Mouse (Mus musculus): ENCODE results near the gene Rcc1l. TPM values are rescaled to one million over a fixed set of nuclear protein-coding genes. Genes with fewer than 3 reads are reported as not detected.

Rcc1l gene
- polyA plus RNA-seq (2015; fragmentation: Nextera tagmentation; extraction: Ambion mirVana), result 20.3 and 21.6 TPM in 2 replicates

GRCm38 (mm10) chr5:134176169-134176881 is at the start of gene Rcc1l:
Gene Rcc1l, minus strand, starts transcription at chr5:134176774.
- H3K4me3 ChIP-seq (replicated peaks), result peak within 1 kb of the TSS; percentile 71
- peak within 1 kb of the TSS; percentile 68 for H3K9ac ChIP-seq (replicated peaks)
- peak within 1 kb of the TSS; percentile 87 for H3K4me2 ChIP-seq
- peaks cover 28% of the 10 kb centered on the region for H3K4me1 ChIP-seq
- WGBS, result under 1% methylated on average over 70 of the region's 72 CpGs
- ATAC-seq (ENCODE audit: low FRiP score), result peak; percentile 90
- H3K36me3 ChIP-seq, result peaks cover 3% of the 10 kb centered on the region; the same call in 1 of the 2 replicates
- no peaks in the 10 kb centered on the region for H3K9me3 ChIP-seq (replicated peaks)
- H3K27me3 ChIP-seq (replicated peaks), result no peaks in the 10 kb centered on the region
- peak within 1 kb of the TSS; percentile 81 for H3K27ac ChIP-seq (replicated peaks)

DNA sequence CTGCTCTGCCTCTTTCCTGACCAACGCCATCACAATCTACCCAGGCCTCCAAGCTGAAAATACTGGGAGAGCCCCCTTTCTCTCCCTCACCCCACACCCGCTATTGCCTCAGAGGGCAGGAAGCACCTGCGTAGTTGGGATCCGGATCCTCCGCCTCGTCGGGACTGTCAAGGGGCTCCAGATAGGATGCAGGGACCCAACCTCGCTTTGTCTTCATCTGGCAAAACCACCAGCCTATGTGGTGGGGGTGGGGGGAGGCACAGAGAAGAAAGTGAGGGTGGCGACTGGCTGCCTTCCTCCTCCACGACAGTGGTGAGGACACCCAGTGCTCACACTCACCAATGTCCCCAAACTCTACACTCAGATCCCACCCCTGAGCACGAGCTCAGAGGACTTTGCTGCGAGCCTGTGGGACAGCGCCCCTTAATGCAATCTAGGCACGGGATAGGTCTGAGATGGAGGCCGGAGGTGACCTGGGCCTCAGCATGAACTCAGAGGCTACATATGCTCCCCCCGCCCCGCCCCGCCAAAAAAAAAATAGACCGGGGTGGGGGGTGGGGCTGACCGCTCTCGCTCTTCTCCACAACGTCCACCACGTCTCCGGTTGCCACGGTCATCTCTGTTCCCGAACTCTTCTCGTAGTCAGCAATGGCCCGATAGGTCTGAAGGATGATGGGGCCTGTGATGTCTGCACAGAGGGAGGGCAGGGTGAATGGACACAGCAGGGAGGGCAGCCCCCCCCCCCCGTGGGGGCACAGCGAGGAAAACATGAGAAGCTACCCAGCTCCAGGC is 48.7 kb upstream of the Rcc1l start:
- no peaks in the 10 kb centered on the region for H3K36me3 ChIP-seq
- no peaks in the 10 kb centered on the region; the same call in none of the 2 replicates for H3K27me3 ChIP-seq (replicated peaks)
- H3K4me1 ChIP-seq, result peaks cover 10% of the 10 kb centered on the region
- H3K4me2 ChIP-seq, result no peak overlapping the region
- no peak for ATAC-seq (ENCODE audit: low FRiP score)
- no peak overlapping the region for H3K4me3 ChIP-seq (replicated peaks)
- H3K9me3 ChIP-seq (replicated peaks), result no peaks in the 10 kb centered on the region
- no peak overlapping the region for H3K27ac ChIP-seq (replicated peaks)
- 83% methylated on average over 30 of the region's 30 CpGs for WGBS
- no peak overlapping the region for H3K9ac ChIP-seq (replicated peaks)

GRCm38 (mm10) chr5:134221708-134222150 is 45.2 kb upstream of the Rcc1l start:
- H3K9ac ChIP-seq (replicated peaks), result peak overlapping the region; percentile 41
- peaks cover 13% of the 10 kb centered on the region for H3K4me1 ChIP-seq
- WGBS, result 2% methylated on average over 36 of the region's 36 CpGs
- H3K36me3 ChIP-seq, result peaks cover 7% of the 10 kb centered on the region
- H3K27me3 ChIP-seq (replicated peaks), result no peaks in the 10 kb centered on the region; the same call in none of the 2 replicates
- H3K9me3 ChIP-seq (replicated peaks), result no peaks in the 10 kb centered on the region
- peak overlapping the region; percentile 63 for H3K4me2 ChIP-seq
- peak overlapping the region; percentile 29 for H3K4me3 ChIP-seq (replicated peaks)
- no peak overlapping the region for H3K27ac ChIP-seq (replicated peaks)
- ATAC-seq (ENCODE audit: low FRiP score), result no peak

DNA sequence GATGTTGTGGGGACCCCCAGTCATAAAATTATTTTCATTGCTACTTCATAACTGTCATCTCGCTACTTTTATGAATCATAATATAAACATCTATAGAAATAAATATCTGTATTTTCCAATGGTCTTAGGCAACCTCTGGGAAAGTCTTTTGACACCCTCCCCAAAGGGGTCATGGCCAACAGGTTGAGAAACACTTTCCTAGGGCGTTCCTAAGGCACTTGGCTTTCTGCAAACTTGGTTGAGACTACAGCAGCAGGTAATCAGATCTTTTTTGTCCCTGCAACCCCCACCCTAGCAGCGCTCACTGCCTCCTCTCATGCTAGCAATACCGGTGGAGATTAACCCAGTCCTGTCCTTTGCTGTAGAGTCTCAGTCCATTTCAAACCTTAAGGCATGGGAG is 44.7 kb upstream of the Rcc1l start:
- Histone ChIP-seq H3K27ac (replicated peaks) (no peak overlapping the region), H3K4me1 (peaks cover 13% of the 10 kb centered on the region), H3K36me3 (peaks cover 12% of the 10 kb centered on the region), H3K9ac (replicated peaks) (no peak overlapping the region), H3K9me3 (replicated peaks) (no peaks in the 10 kb centered on the region), H3K4me3 (replicated peaks) (peak overlapping the region; percentile 29; the same call in 1 of the 2 replicates), H3K27me3 (replicated peaks) (no peaks in the 10 kb centered on the region; the same call in none of the 2 replicates), H3K4me2 (peak overlapping the region; percentile 63)
- no peak for ATAC-seq (ENCODE audit: low FRiP score)
- WGBS, result 49% methylated on average over 4 of the region's 4 CpGs

- no peak overlapping the region for H3K27ac ChIP-seq (replicated peaks)
Observed at GRCm38 (mm10) chr5:134217900-134218299, 41.3 kb upstream of the Rcc1l start.

DNA sequence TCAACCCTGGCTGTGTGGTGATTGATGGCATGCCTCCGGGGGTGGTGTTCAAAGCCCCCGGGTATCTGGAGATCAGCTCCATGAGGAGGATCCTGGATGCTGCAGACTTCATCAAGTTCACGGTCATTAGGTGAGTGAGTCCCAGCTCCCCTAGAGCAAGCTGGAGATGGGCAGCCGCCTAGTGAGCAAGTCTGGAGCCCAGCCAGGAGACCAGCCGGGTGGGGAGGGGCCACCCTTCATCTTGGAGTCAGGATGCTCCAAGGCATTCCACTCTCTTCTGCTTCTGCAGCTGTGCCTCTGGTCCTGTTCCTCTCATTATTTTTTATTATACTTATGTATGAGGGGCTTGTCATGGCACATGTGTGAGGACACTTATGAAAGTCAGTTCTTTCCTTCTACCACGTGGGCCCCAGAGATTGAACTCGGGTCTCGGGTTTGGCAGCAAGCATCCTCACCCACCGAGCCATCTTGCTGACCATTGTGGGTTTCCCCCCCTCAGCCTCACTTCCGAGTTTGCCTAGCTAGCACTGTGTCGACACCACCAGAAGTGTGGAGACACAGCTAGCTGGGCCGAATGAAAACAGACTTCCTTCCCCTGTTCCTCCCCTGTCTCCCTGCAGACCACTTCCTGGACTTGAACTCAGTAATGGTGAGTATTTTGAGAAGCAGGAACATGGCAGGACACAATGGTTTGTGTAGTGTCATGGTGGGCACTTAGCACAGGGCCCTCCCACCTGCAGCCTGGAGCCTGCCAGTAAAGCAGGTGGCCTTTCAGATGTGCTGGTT is 37.6 kb upstream of the Rcc1l start:
- Histone ChIP-seq H3K27me3 (replicated peaks) (no peaks in the 10 kb centered on the region), H3K27ac (replicated peaks) (no peak overlapping the region), H3K4me3 (replicated peaks) (no peak overlapping the region), H3K4me1 (peaks cover 3% of the 10 kb centered on the region; the same call in 1 of the 2 replicates), H3K9ac (replicated peaks) (no peak overlapping the region), H3K36me3 (peaks cover 32% of the 10 kb centered on the region), H3K9me3 (replicated peaks) (no peaks in the 10 kb centered on the region), H3K4me2 (no peak overlapping the region)
- 59% methylated on average over 12 of the region's 12 CpGs for WGBS
- ATAC-seq (ENCODE audit: low FRiP score), result no peak

More at GRCm38 (mm10) chr5:134217900-134218299, 41.3 kb upstream of the Rcc1l start:
- H3K27me3 ChIP-seq (replicated peaks), result no peaks in the 10 kb centered on the region; the same call in none of the 2 replicates
- no peaks in the 10 kb centered on the region for H3K9me3 ChIP-seq (replicated peaks)
- WGBS, result 95% methylated on average over 7 of the region's 7 CpGs
- no peak overlapping the region for H3K9ac ChIP-seq (replicated peaks)
- H3K4me1 ChIP-seq, result peaks cover 13% of the 10 kb centered on the region
- peaks cover 23% of the 10 kb centered on the region for H3K36me3 ChIP-seq
- ATAC-seq (ENCODE audit: low FRiP score), result no peak
- no peak overlapping the region for H3K4me2 ChIP-seq
- H3K4me3 ChIP-seq (replicated peaks), result no peak overlapping the region

- Histone ChIP-seq H3K4me3 (replicated peaks) (no peak overlapping the region), H3K4me2 (no peak overlapping the region), H3K9ac (replicated peaks) (no peak overlapping the region), H3K36me3 (peaks cover 23% of the 10 kb centered on the region), H3K4me1 (no peaks in the 10 kb centered on the region), H3K9me3 (replicated peaks) (no peaks in the 10 kb centered on the region), H3K27me3 (replicated peaks) (no peaks in the 10 kb centered on the region), H3K27ac (replicated peaks) (no peak overlapping the region)
- ATAC-seq (ENCODE audit: low FRiP score), result no peak
- 68% methylated on average over 11 of the region's 11 CpGs for WGBS
Observed at GRCm38 (mm10) chr5:134209931-134210554, 33.5 kb upstream of the Rcc1l start.

- H3K4me3 ChIP-seq (replicated peaks), result no peak overlapping the region
- no peak for ATAC-seq (ENCODE audit: low FRiP score)
- H3K4me2 ChIP-seq, result no peak overlapping the region
- H3K9ac ChIP-seq (replicated peaks), result no peak overlapping the region
- H3K9me3 ChIP-seq (replicated peaks), result no peaks in the 10 kb centered on the region
- H3K36me3 ChIP-seq, result peaks cover 43% of the 10 kb centered on the region
- 83% methylated on average over 10 of the region's 10 CpGs for WGBS
- H3K4me1 ChIP-seq, result no peaks in the 10 kb centered on the region
- no peaks in the 10 kb centered on the region for H3K27me3 ChIP-seq (replicated peaks)
- H3K27ac ChIP-seq (replicated peaks), result no peak overlapping the region
Observed at GRCm38 (mm10) chr5:134206721-134207120, 30.1 kb upstream of the Rcc1l start.

- H3K4me1 ChIP-seq, result no peaks in the 10 kb centered on the region
- H3K27me3 ChIP-seq (replicated peaks), result no peaks in the 10 kb centered on the region
- no peaks in the 10 kb centered on the region for H3K9me3 ChIP-seq (replicated peaks)
- no peak overlapping the region for H3K9ac ChIP-seq (replicated peaks)
- peaks cover 40% of the 10 kb centered on the region for H3K36me3 ChIP-seq
- H3K4me3 ChIP-seq (replicated peaks), result no peak overlapping the region
- ATAC-seq (ENCODE audit: low FRiP score), result no peak
- 87% methylated on average over 8 of the region's 8 CpGs for WGBS
- H3K27ac ChIP-seq (replicated peaks), result no peak overlapping the region
- no peak overlapping the region for H3K4me2 ChIP-seq
Observed at GRCm38 (mm10) chr5:134193664-134194063, 17.1 kb upstream of the Rcc1l start.

DNA sequence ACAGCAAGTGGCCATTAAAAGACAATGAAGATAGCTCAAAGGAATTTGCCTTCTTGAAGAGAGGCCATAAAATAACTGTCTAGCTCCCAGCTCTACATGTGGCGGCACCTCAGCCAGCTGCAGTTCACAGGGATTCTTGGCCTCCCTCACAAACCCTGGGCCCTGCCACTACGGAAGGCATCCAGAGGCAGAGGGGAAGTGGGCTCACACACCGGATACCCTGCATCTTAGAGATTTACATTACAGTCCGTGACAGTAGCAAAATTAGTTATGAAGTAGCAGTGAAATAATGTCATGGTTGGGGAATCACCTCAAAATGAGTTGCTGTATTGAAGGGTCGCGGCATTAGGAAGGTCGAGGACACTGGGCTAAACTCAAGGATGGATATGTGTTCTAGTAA is 12.0 kb upstream of the Rcc1l start:
- no peak for ATAC-seq (ENCODE audit: low FRiP score)
- H3K9ac ChIP-seq (replicated peaks), result no peak overlapping the region
- peaks cover 10% of the 10 kb centered on the region for H3K36me3 ChIP-seq
- H3K9me3 ChIP-seq (replicated peaks), result no peaks in the 10 kb centered on the region
- H3K4me2 ChIP-seq, result no peak overlapping the region
- WGBS, result 53% methylated on average over 7 of the region's 7 CpGs
- no peak overlapping the region for H3K27ac ChIP-seq (replicated peaks)
- peaks cover 1% of the 10 kb centered on the region for H3K4me1 ChIP-seq
- no peak overlapping the region for H3K4me3 ChIP-seq (replicated peaks)
- H3K27me3 ChIP-seq (replicated peaks), result no peaks in the 10 kb centered on the region

Measured in neural tube, embryonic 15.5 days (tissue).